Mouse (Mus musculus): ENCODE data around the gene Abl2.

Gene Abl2

GRCm38 (mm10) chr1:156669208-156669983, 110.8 kb downstream of the Abl2 start:
- DNase-seq (ENCODE audit: low spot score), result no peak

- DNase-seq (ENCODE audit: low spot score), result no peak
These were observed 113.3 kb downstream of the Abl2 start for GRCm38 (mm10) chr1:156671921-156672320.

- no peak for DNase-seq (ENCODE audit: low spot score)
These were observed 114.3 kb downstream of the Abl2 start for GRCm38 (mm10) chr1:156672720-156673475.

GRCm38 (mm10) chr1:156673476-156674194, 115.0 kb downstream of the Abl2 start:
- DNase-seq (ENCODE audit: low spot score), result no peak

- DNase-seq (ENCODE audit: low spot score), result peak; percentile 58
These were observed 115.8 kb downstream of the Abl2 start, which contains the start of gene Tor3a for GRCm38 (mm10) chr1:156674195-156675000. Tor3a (minus strand) TSS chr1:156674356.

GRCm38 (mm10) chr1:156676171-156676570, 117.6 kb downstream of the Abl2 start:
- peak; percentile 36 for DNase-seq (ENCODE audit: low spot score)

- no peak for DNase-seq (ENCODE audit: low spot score)
These were observed 118.0 kb downstream of the Abl2 start for GRCm38 (mm10) chr1:156676596-156676995.

GRCm38 (mm10) chr1:156677230-156677629, 118.6 kb downstream of the Abl2 start:
- no peak for DNase-seq (ENCODE audit: low spot score)

- DNase-seq (ENCODE audit: low spot score), result no peak
These were observed 121.0 kb downstream of the Abl2 start for GRCm38 (mm10) chr1:156679599-156679998.

- no peak for DNase-seq (ENCODE audit: low spot score)
These were observed 127.6 kb downstream of the Abl2 start for GRCm38 (mm10) chr1:156686025-156686661.

Data from yolk sac, embryonic 10.5 days (tissue).